Mouse (Mus musculus) hindbrain, embryonic 16.5 days (tissue): ENCODE data around the gene Gabrr3. TPM values are rescaled to one million over a fixed set of nuclear protein-coding genes. Genes with fewer than 3 reads are reported as not detected.
"Not testable (repeated sequence)": the region's sequence is repeated elsewhere in the genome, so short reads cannot be mapped to it uniquely, and the experiment has no call there.

Source experiments
- ATAC-seq: fragments of 200-750 bp; cut with Nextera tagmentation; 2 replicates; pipeline ENCODE4 v1.8.0; 2017; ENCODE audit warnings: moderate TSS enrichment, moderate library complexity
- H3K27ac ChIP-seq: fragments of 300-500 bp; sonication (generic); 2 replicates; pipeline ENCODE4 v1.5.1; 2014; ENCODE audit warnings: low read depth, mild to moderate bottlenecking, control low read depth, low read length, moderate library complexity
- H3K27me3 ChIP-seq: fragments of 300-500 bp; sonication (generic); replicated peaks from 2 replicates; pipeline ENCODE4 v1.6.1; 2014; ENCODE audit warnings: low read length; ENCODE audit not compliant: control insufficient read depth, insufficient read depth
- H3K36me3 ChIP-seq: fragments of 300-500 bp; sonication (generic); 2 replicates; pipeline ENCODE4 v1.6.1; 2014; ENCODE audit warnings: mild to moderate bottlenecking, low read length, moderate library complexity, mixed read lengths; ENCODE audit not compliant: control insufficient read depth, insufficient read depth
- H3K4me1 ChIP-seq: fragments of 300-500 bp; sonication (generic); 2 replicates; pipeline ENCODE4 v1.6.1; 2014; ENCODE audit warnings: low read depth, low read length; ENCODE audit not compliant: control insufficient read depth, insufficient read depth
- H3K4me2 ChIP-seq: fragments of 300-500 bp; sonication (generic); 2 replicates; pipeline ENCODE4 v1.6.1; 2014; ENCODE audit warnings: mild to moderate bottlenecking, low read length, control low read depth, moderate library complexity
- H3K4me3 ChIP-seq: fragments of 300-500 bp; sonication (generic); 2 replicates; pipeline ENCODE4 v1.5.1; 2014; ENCODE audit warnings: mild to moderate bottlenecking, low read length, control low read depth, moderate library complexity
- H3K9ac ChIP-seq: fragments of 300-500 bp; sonication (generic); 2 replicates; pipeline ENCODE4 v1.6.1; 2014; ENCODE audit warnings: low read depth, mild to moderate bottlenecking, control low read depth, low read length, moderate library complexity
- H3K9me3 ChIP-seq: fragments of 300-500 bp; sonication (generic); 2 replicates; pipeline ENCODE4 v1.6.1; 2014; ENCODE audit warnings: mild to moderate bottlenecking, low read length, moderate library complexity; ENCODE audit not compliant: control insufficient read depth
- WGBS: fragments of 180-500 bp; shearing (Covaris S2); extraction: QIAGEN DNeasy Blood & Tissue Kit; methylation state at CpG from one replicate; pipeline ENCODE4 v1.1.7; 2014; 5-methylcytosine and 5-hydroxymethylcytosine counted together
- polyA plus RNA-seq: library from polyadenylated mRNA; unstranded; fragments of >200 nt; fragmentation: Nextera tagmentation; extraction: Ambion mirVana; gene quantifications from 2 replicates; pipeline ENCODE4 v1.2.1, GENCODE M21; 2015

The Gabrr3 gene
- polyA plus RNA-seq, 1 experiment from 2014 or later = not detected

DNA sequence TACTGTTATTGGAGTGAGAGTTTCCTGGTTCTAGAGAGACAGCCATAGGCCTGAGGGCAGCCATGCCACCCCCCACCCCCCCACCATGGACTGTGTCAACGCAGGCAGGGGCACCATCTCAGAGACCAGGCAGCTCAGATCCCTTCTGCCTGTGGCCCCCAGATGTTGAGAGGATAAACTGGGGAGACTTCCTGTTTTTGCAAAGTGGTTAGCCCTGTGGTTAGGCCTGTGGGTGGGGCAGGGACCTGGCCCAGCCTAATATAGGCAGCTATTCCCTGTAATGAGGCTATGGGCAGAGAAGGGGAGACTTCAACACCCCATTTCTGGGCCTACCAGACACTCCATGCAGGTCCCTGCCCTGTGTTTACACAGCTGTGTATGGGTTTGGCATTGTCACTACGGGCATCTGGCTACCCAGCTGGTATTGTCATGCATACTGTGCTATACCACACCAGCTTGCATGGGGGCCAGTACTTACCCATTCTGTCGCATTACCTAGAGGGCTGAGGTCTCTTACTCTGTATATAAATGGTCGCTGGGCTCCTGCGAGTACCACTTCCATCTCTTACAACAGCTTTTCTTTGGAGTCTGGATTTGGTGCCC is 52.2 kb downstream of the Gabrr3 start:
- not testable (repeated sequence) for H3K27ac ChIP-seq, H3K36me3 ChIP-seq, H3K4me2 ChIP-seq, H3K9ac ChIP-seq, H3K9me3 ChIP-seq, H3K4me3 ChIP-seq, H3K27me3 ChIP-seq, ATAC-seq, H3K4me1 ChIP-seq
- 84% methylated on average over 5 of the region's 5 CpGs for WGBS

- H3K4me3 ChIP-seq = no peak overlapping the region
- no peak overlapping the region for H3K27ac ChIP-seq
- H3K9me3 ChIP-seq = peaks cover 3% of the 10 kb centered on the region; the same call in 1 of the 2 replicates
- 61% methylated on average over 4 of the region's 4 CpGs for WGBS
- ATAC-seq = no peak
- no peaks in the 10 kb centered on the region for H3K27me3 ChIP-seq
- no peaks in the 10 kb centered on the region for H3K36me3 ChIP-seq
- no peak overlapping the region for H3K9ac ChIP-seq
- H3K4me2 ChIP-seq = no peak overlapping the region
- H3K4me1 ChIP-seq = no peaks in the 10 kb centered on the region
These were observed 56.4 kb downstream of the Gabrr3 start for GRCm38 (mm10) chr16:59463567-59463966.

DNA sequence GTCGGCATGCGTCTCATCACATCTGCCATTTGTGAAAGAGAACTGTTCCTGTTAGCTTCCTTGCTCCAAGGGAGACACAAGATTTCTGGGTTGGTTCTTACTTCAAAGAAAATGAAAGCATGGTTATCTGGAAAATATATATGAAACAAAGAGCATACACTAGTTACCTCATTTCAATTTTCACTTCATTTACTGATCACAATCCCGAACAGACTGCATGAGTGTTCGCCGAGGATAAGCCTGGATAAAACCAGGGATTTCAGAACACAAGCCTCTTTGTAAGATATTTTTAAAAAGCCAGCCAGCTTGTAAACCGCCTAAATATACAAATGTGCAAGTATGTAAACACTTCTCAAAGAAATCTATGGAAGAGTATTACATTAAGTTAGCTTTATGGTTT is 56.8 kb downstream of the Gabrr3 start:
- ATAC-seq = no peak
- WGBS = 81% methylated on average over 6 of the region's 6 CpGs
- Histone ChIP-seq H3K36me3 (no peaks in the 10 kb centered on the region), H3K4me3 (no peak overlapping the region), H3K9ac (no peak overlapping the region), H3K27me3 (no peaks in the 10 kb centered on the region), H3K9me3 (peaks cover 3% of the 10 kb centered on the region; the same call in 1 of the 2 replicates), H3K27ac (no peak overlapping the region), H3K4me1 (no peaks in the 10 kb centered on the region), H3K4me2 (no peak overlapping the region)

DNA sequence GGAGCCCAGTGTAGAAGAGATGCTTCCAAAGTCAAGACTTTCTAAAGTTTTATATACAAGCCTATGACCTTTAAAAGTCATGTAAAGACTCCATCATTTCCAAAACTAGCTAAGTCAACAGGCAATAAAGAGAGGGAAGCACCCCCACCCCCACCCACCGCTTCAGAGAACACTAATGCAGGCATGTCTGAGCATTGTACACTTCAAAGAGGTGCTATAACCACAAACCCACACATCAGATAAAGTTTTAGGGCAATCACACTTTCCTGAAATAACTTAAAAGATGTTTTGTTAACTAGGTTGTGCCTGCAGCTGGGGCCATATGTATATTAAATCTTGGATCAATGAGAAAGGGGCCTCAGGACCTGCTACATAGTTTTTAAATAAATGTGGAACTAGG is 62.7 kb downstream of the Gabrr3 start:
- Histone ChIP-seq H3K4me2 (no peak overlapping the region), H3K9ac (no peak overlapping the region), H3K36me3 (no peaks in the 10 kb centered on the region), H3K4me3 (no peak overlapping the region), H3K9me3 (peaks cover under 1% of the 10 kb centered on the region; the same call in 1 of the 2 replicates), H3K27me3 (no peaks in the 10 kb centered on the region), H3K27ac (no peak overlapping the region), H3K4me1 (no peaks in the 10 kb centered on the region; the same call in 1 of the 2 replicates)
- ATAC-seq = no peak
- WGBS = 96% methylated on average over 1 of the region's 1 CpGs

GRCm38 (mm10) chr16:59471637-59472278 is 64.6 kb downstream of the Gabrr3 start, which contains the start of gene Riox2:
Riox2 (plus strand) TSS chr16:59471775.
- Histone ChIP-seq H3K27me3 (no peaks in the 10 kb centered on the region), H3K4me1 (no peaks in the 10 kb centered on the region; the same call in 1 of the 2 replicates), H3K36me3 (no peaks in the 10 kb centered on the region), H3K9ac (peak within 1 kb of the TSS; percentile 79), H3K27ac (no peak within 1 kb of the TSS; the same call in 1 of the 2 replicates), H3K4me3 (peak within 1 kb of the TSS; percentile 87), H3K9me3 (no peaks in the 10 kb centered on the region), H3K4me2 (peak within 1 kb of the TSS; percentile 80)
- 2% methylated on average over 53 of the region's 56 CpGs for WGBS
- peak; percentile 97 for ATAC-seq

DNA sequence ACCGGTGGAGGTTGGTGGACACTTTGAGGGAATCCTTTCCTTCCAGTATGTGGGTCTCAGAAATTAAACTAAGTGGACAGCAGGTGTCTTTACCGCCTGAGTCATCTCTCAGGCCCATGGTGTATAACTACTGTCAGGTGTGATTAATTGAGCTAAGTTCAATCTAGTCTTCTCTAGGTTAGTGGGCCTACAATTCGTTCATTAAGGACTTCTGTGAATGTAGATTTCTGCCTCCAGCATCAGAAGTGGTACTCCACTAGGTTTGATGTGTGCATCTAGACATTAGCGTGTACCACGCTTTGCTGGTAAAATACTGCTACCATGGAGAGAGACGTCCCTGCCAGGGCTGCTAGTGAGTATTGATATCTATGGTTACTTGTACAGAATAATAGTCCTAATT is 65.4 kb downstream of the Gabrr3 start:
- no peaks in the 10 kb centered on the region for H3K27me3 ChIP-seq
- H3K4me1 ChIP-seq = no peaks in the 10 kb centered on the region; the same call in 1 of the 2 replicates
- H3K4me3 ChIP-seq = peak overlapping the region; percentile 87
- H3K27ac ChIP-seq = no peak overlapping the region
- 49% methylated on average over 6 of the region's 6 CpGs for WGBS
- no peaks in the 10 kb centered on the region for H3K9me3 ChIP-seq
- H3K36me3 ChIP-seq = no peaks in the 10 kb centered on the region
- ATAC-seq = no peak; the same call in 1 of the 2 replicates
- H3K4me2 ChIP-seq = peak overlapping the region; percentile 80
- H3K9ac ChIP-seq = no peak overlapping the region

GRCm38 (mm10) chr16:59474788-59475187 is 67.7 kb downstream of the Gabrr3 start:
- Histone ChIP-seq H3K9me3 (no peaks in the 10 kb centered on the region), H3K4me2 (no peak overlapping the region), H3K9ac (no peak overlapping the region), H3K4me1 (no peaks in the 10 kb centered on the region; the same call in 1 of the 2 replicates), H3K27ac (no peak overlapping the region), H3K36me3 (0 out of 2 replicates have a peak, but pooled peaks cover 2% of the 10 kb centered on the region), H3K4me3 (no peak overlapping the region), H3K27me3 (no peaks in the 10 kb centered on the region)
- 26% methylated on average over 1 of the region's 1 CpGs for WGBS
- ATAC-seq = no peak

DNA sequence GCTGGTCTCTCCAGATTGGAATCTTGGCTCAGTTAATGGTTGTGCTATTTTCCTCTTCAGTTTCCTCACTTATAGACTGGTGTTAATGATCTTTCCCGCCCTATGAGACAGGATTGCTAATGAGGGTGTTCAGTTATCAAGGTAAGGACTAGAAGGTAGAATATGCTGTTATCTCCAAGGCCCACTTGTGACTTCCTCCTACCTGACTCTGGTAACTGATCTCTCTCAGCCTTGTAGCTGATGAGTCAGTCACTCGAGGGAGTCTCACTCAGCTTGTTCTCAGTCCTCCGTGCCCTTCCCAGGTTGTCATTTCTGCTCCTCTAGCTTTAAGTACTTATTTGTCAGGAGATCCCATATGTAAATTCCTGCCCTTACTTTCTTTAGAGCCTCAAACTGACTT is 70.8 kb downstream of the Gabrr3 start:
- Histone ChIP-seq H3K4me3 (no peak overlapping the region), H3K4me2 (no peak overlapping the region), H3K36me3 (0 out of 2 replicates have a peak, but pooled peaks cover 2% of the 10 kb centered on the region), H3K27ac (no peak overlapping the region), H3K9me3 (no peaks in the 10 kb centered on the region), H3K4me1 (no peaks in the 10 kb centered on the region), H3K27me3 (no peaks in the 10 kb centered on the region), H3K9ac (no peak overlapping the region)
- ATAC-seq = no peak
- 97% methylated on average over 3 of the region's 3 CpGs for WGBS

- Histone ChIP-seq H3K36me3 (peaks cover 5% of the 10 kb centered on the region), H3K4me3 (no peak overlapping the region), H3K4me1 (no peaks in the 10 kb centered on the region), H3K27me3 (no peaks in the 10 kb centered on the region), H3K9me3 (no peaks in the 10 kb centered on the region), H3K4me2 (no peak overlapping the region), H3K27ac (no peak overlapping the region), H3K9ac (no peak overlapping the region)
- 95% methylated on average over 7 of the region's 7 CpGs for WGBS
- ATAC-seq = no peak
These were observed 80.1 kb downstream of the Gabrr3 start for GRCm38 (mm10) chr16:59487239-59487638.
